Mouse (Mus musculus) midbrain, embryonic 13.5 days (tissue): Measurements from ENCODE around the gene Lpp. TPM values are rescaled to one million over a fixed set of nuclear protein-coding genes. Genes with fewer than 3 reads are reported as not detected.

ENCODE experiments used
- ATAC-seq: fragments of 200-750 bp; cut with Nextera tagmentation; 2 replicates; pipeline ENCODE4 v1.8.0; 2017; ENCODE audit warnings: mild to moderate bottlenecking, moderate TSS enrichment, moderate library complexity
- H3K27ac ChIP-seq: fragments of 300-500 bp; sonication (generic); 2 replicates; pipeline ENCODE4 v1.5.1; 2015; ENCODE audit warnings: inconsistent platforms, mild to moderate bottlenecking, moderate library complexity
- H3K27me3 ChIP-seq: fragments of 300-500 bp; sonication (generic); 2 replicates; pipeline ENCODE4 v1.6.1; 2015; ENCODE audit warnings: mild to moderate bottlenecking, inconsistent platforms
- H3K36me3 ChIP-seq: fragments of 300-500 bp; sonication (generic); 2 replicates; pipeline ENCODE4 v1.6.1; 2015; ENCODE audit warnings: mild to moderate bottlenecking, inconsistent platforms
- H3K4me1 ChIP-seq: fragments of 300-500 bp; sonication (generic); replicated peaks from 2 replicates; pipeline ENCODE4 v1.6.1; 2015; ENCODE audit warnings: inconsistent platforms
- H3K4me2 ChIP-seq: fragments of 300-500 bp; sonication (generic); replicated peaks from 2 replicates; pipeline ENCODE4 v1.6.1; 2015; ENCODE audit warnings: moderate library complexity, mild to moderate bottlenecking, inconsistent platforms
- H3K4me3 ChIP-seq: fragments of 300-500 bp; sonication (generic); replicated peaks from 2 replicates; pipeline ENCODE4 v1.5.1; 2015; ENCODE audit warnings: mild to moderate bottlenecking, inconsistent platforms
- H3K9ac ChIP-seq: fragments of 300-500 bp; sonication (generic); replicated peaks from 2 replicates; pipeline ENCODE4 v1.6.1; 2015; ENCODE audit warnings: mild to moderate bottlenecking, inconsistent platforms
- H3K9me3 ChIP-seq: fragments of 300-500 bp; sonication (generic); 2 replicates; pipeline ENCODE4 v1.6.1; 2016; ENCODE audit warnings: mild to moderate bottlenecking, inconsistent platforms
- WGBS: fragments of 180-500 bp; shearing (Covaris S2); methylation state at CpG from one replicate; pipeline ENCODE4 v1.1.7; 2015; 5-methylcytosine and 5-hydroxymethylcytosine counted together
- polyA plus RNA-seq: library from polyadenylated mRNA; unstranded; fragments of >200 nt; fragmentation: Nextera tagmentation; extraction: Ambion mirVana; gene quantifications from 2 replicates; pipeline ENCODE4 v1.2.1, GENCODE M21; 2015

The Lpp gene
- polyA plus RNA-seq, 1 experiment from 2014 or later, result 9.0 TPM

DNA sequence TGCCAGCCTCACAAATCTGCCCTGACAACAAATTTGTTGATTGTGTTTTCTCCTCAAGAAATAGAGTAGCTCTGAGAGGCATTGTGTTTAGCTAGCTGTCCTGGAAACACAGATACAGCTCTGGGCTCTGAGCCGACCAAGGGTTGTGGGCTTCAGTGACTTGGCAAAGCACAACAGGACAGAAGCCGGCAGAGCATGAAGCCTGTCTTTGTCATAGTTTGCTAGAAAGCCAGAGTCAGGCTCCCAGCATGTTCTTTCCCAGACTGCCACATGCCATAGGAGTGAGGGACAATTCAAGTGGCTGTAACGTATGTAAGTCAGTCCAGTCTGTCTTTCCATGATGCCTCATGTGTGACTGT is 521.1 kb downstream of the Lpp start:
- H3K36me3 ChIP-seq, result no peaks in the 10 kb centered on the region
- no peak overlapping the region for H3K4me3 ChIP-seq
- 35% methylated on average over 3 of the region's 3 CpGs for WGBS
- H3K27me3 ChIP-seq, result no peaks in the 10 kb centered on the region
- peak; percentile 66; the same call in 1 of the 2 replicates for ATAC-seq
- no peak overlapping the region for H3K4me2 ChIP-seq
- no peaks in the 10 kb centered on the region for H3K9me3 ChIP-seq
- no peak overlapping the region for H3K27ac ChIP-seq
- no peaks in the 10 kb centered on the region for H3K4me1 ChIP-seq
- H3K9ac ChIP-seq, result no peak overlapping the region

DNA sequence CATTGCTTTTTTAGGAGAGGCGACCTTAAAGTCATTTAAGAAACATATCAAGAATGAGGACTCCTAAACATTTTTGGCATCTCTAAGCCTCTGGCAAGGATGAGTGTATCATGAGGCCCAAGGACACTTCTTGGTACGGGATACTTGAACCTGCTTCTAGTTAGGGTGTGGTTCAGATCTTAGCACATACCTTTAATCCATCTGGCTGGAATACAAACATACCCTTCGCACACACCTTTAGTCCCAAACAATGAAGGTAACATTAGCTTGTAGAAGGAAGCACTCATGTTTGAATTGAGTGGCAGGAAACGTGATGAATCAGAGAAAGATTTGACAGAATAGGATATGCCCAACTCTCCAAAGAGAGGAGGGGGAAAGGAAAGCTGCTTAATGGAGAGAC is 522.2 kb downstream of the Lpp start:
- H3K9ac ChIP-seq, result no peak overlapping the region
- no peak for ATAC-seq

DNA sequence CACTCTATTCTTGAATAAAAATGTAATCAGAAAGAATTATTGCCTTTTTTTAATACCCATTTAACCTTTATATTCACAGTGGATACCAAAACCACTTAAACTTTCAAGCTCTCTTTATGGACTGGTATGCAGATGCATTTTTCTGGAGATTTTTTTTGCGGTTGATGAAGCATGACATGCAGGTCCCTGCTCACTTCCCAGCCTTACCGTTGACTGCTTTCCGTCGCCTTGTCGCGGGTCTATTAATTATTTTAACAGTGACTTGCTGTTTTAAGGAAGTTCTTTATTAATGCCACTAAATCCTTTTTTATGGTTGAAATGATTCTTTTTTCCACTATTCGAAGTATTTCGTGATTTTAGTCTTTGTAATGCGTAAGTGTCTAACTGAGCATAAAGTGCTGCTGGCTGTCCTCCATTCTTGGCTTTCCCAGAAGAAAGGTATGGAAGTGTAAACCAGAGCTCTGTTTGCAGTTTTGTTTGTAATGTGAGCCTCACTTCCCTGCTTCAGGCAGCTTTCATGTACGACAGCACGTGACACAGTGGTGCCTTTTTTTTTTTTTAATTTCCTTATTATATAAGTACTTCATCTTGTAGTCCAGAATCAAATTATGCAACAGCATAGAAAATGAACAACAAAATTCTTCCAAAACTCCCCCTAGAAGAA is 526.2 kb downstream of the Lpp start:
- ATAC-seq, result no peak
- WGBS, result 21% methylated on average over 11 of the region's 11 CpGs
- Histone ChIP-seq H3K4me2 (0 out of 2 replicates have a peak overlapping the region, but pooled peaks have one; percentile 22), H3K27me3 (no peaks in the 10 kb centered on the region), H3K9ac (no peak overlapping the region), H3K36me3 (no peaks in the 10 kb centered on the region), H3K9me3 (no peaks in the 10 kb centered on the region), H3K27ac (no peak overlapping the region), H3K4me1 (no peaks in the 10 kb centered on the region), H3K4me3 (no peak overlapping the region)

More for the DNA sequence above, 522.2 kb downstream of the Lpp start:
- Histone ChIP-seq H3K27ac (no peak overlapping the region), H3K9me3 (no peaks in the 10 kb centered on the region), H3K4me2 (no peak overlapping the region), H3K4me1 (no peaks in the 10 kb centered on the region), H3K27me3 (no peaks in the 10 kb centered on the region), H3K4me3 (no peak overlapping the region), H3K36me3 (no peaks in the 10 kb centered on the region)
- 91% methylated on average over 4 of the region's 4 CpGs for WGBS

GRCm38 (mm10) chr16:24930070-24930469 is 536.8 kb downstream of the Lpp start:
- ATAC-seq, result no peak
- Histone ChIP-seq H3K4me3 (no peak overlapping the region), H3K4me1 (no peaks in the 10 kb centered on the region; the same call in 1 of the 2 replicates), H3K9me3 (no peaks in the 10 kb centered on the region), H3K9ac (no peak overlapping the region), H3K36me3 (no peaks in the 10 kb centered on the region), H3K4me2 (no peak overlapping the region), H3K27ac (no peak overlapping the region), H3K27me3 (no peaks in the 10 kb centered on the region)

GRCm38 (mm10) chr16:24930621-24931020 is 537.3 kb downstream of the Lpp start:
- Histone ChIP-seq H3K4me1 (no peaks in the 10 kb centered on the region; the same call in 1 of the 2 replicates), H3K27me3 (no peaks in the 10 kb centered on the region), H3K4me2 (no peak overlapping the region), H3K9ac (no peak overlapping the region), H3K4me3 (no peak overlapping the region), H3K36me3 (no peaks in the 10 kb centered on the region), H3K9me3 (no peaks in the 10 kb centered on the region), H3K27ac (no peak overlapping the region)
- peak; percentile 63; the same call in 1 of the 2 replicates for ATAC-seq
- WGBS, result 70% methylated on average over 5 of the region's 5 CpGs

DNA sequence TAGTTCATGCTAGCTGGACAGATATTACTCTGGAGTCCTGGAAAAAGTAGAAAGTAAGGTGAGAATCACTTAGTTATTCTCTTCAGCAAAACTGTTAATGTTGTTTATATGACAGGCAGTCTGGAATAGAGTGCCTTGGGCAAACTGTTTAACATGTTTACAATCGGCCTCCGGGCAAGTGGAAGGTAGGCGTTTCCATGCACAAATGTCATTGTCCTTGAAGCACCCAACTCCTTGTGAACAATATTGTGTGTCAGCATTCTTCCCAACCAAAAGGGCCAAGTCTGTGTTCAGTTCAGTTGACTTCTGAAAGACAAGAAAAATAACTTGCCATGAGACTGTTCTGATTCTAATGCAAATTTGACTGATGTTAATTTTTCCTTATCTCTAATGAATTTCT is 539.5 kb downstream of the Lpp start:
- WGBS, result 79% methylated on average over 3 of the region's 3 CpGs

DNA sequence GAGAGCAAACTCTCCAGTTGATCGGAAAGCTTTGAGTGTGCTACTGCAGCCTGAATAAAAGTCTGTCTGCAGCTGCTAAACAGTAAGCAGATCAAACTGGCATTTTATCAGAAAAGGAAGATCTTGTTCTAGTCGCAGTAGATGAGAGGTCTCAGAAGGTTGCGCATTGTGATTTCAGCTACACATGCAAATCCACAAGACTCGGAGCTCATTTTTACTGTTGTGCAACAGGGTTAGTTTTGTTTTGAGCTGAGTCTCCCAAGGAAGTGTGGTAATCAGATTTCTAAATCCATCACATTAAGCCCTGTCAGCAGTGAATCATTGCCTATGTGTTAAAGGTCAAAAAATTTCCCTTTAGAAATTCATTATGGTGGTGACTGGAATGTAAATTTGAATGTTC is 540.4 kb downstream of the Lpp start:
- no peaks in the 10 kb centered on the region for H3K36me3 ChIP-seq
- H3K27me3 ChIP-seq, result no peaks in the 10 kb centered on the region
- no peak overlapping the region for H3K27ac ChIP-seq
- ATAC-seq, result no peak
- 76% methylated on average over 4 of the region's 4 CpGs for WGBS
- H3K4me1 ChIP-seq, result no peaks in the 10 kb centered on the region; the same call in 1 of the 2 replicates
- no peak overlapping the region for H3K4me2 ChIP-seq
- H3K9me3 ChIP-seq, result no peaks in the 10 kb centered on the region
- H3K9ac ChIP-seq, result no peak overlapping the region
- no peak overlapping the region for H3K4me3 ChIP-seq

More for the DNA sequence above, 539.5 kb downstream of the Lpp start:
- no peaks in the 10 kb centered on the region; the same call in 1 of the 2 replicates for H3K4me1 ChIP-seq
- H3K36me3 ChIP-seq, result no peaks in the 10 kb centered on the region
- no peaks in the 10 kb centered on the region for H3K27me3 ChIP-seq
- no peaks in the 10 kb centered on the region for H3K9me3 ChIP-seq
- no peak overlapping the region for H3K4me3 ChIP-seq
- no peak for ATAC-seq
- H3K4me2 ChIP-seq, result no peak overlapping the region
- H3K27ac ChIP-seq, result no peak overlapping the region
- H3K9ac ChIP-seq, result no peak overlapping the region

DNA sequence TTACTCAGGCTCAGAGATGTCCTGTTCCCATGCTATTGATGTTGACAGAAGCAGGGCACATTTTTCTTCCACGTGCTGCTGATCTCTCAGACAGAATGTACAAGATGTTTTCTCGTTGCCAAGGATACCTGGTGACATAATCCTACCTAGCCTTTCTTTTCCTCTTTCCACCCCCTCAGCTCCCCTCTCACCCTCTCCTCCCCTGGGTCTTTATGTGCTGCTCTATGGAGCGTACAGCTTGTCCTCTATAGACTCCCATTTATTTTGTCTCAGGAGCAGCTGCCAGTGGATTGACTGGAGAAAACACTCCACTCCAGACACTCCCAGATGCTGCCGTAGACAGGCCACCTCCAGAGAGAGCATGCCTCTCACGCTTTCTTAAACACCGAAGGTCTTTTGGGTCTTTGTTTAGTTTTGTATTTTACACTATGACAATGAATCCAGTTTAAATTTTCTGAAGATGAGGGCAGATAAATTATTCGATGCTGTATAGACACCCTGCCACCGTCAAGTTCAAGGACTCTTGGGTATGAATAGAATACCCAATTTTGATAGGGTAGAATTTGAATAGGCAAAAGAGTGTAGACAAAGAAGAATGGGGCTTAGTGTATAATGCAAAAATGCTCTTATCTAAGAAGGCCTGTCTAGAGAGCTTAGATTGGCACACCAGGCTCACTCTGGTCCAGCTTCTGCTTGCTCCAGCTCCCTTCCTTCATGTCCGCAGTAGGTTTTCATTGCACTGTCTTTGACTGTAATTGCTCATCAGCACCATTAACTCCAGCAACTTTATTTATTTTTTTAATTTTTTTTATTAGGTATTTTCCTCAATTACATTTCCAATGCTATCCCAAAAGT is 548.2 kb downstream of the Lpp start:
- no peaks in the 10 kb centered on the region for H3K36me3 ChIP-seq
- no peak overlapping the region for H3K9ac ChIP-seq
- no peak overlapping the region for H3K4me3 ChIP-seq
- H3K4me2 ChIP-seq, result no peak overlapping the region
- no peaks in the 10 kb centered on the region for H3K9me3 ChIP-seq
- WGBS, result 18% methylated on average over 9 of the region's 9 CpGs
- H3K27ac ChIP-seq, result no peak overlapping the region
- no peaks in the 10 kb centered on the region for H3K27me3 ChIP-seq
- peaks cover 19% of the 10 kb centered on the region for H3K4me1 ChIP-seq
- peak; percentile 88 for ATAC-seq

- 31% methylated on average over 6 of the region's 6 CpGs for WGBS
- no peaks in the 10 kb centered on the region for H3K9me3 ChIP-seq
- H3K4me2 ChIP-seq, result no peak overlapping the region
- no peak overlapping the region for H3K27ac ChIP-seq
- ATAC-seq, result no peak
- H3K27me3 ChIP-seq, result no peaks in the 10 kb centered on the region
- no peak overlapping the region for H3K4me3 ChIP-seq
- peaks cover 19% of the 10 kb centered on the region for H3K4me1 ChIP-seq
- H3K9ac ChIP-seq, result no peak overlapping the region; the same call in 1 of the 2 replicates
- H3K36me3 ChIP-seq, result no peaks in the 10 kb centered on the region
Observed at GRCm38 (mm10) chr16:24943486-24944261, 550.4 kb downstream of the Lpp start.

DNA sequence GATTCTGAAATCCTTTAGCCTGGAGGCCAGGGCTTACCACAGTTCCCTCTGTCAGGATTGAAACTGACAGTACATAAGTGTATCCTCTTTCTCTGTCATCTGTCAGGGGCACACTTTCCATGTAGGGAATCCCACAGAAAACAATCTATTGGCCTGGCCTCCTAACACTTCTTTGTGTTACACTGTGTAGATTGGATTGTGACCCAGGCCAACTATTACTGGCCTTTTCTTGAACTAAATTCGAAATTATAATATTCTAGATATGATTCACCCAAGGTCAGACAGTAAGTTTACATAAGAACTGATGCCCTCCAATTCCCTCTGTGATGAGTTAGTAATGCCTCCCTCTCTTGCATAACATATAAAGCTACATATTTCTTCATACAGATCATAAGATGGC is 553.0 kb downstream of the Lpp start:
- Histone ChIP-seq H3K4me1 (peaks cover 18% of the 10 kb centered on the region), H3K9me3 (no peaks in the 10 kb centered on the region), H3K4me2 (no peak overlapping the region), H3K27ac (no peak overlapping the region), H3K4me3 (no peak overlapping the region), H3K9ac (no peak overlapping the region), H3K27me3 (no peaks in the 10 kb centered on the region), H3K36me3 (no peaks in the 10 kb centered on the region)
- WGBS, result 69% methylated on average over 1 of the region's 1 CpGs
- no peak for ATAC-seq

DNA sequence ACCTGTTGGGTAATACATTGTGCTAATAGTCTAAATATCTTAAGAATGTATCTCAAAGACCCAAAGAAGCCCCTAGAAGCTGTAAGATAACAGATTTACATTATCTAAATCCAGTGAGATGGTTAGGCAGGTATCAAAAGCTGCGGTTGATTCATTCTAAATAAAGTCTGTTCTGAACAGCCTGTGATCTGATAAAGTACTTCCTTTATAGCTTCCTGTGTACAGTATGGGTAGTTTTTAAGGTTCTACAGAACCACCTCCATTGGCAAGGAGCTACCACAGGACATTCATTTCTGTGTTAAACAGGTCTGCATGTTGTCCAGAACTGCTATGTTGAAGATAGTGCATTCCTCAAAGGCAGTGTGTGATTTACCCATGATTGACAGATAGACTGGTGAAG is 554.2 kb downstream of the Lpp start:
- ATAC-seq, result no peak
- no peak overlapping the region for H3K4me3 ChIP-seq
- H3K27ac ChIP-seq, result no peak overlapping the region
- H3K4me2 ChIP-seq, result no peak overlapping the region
- 89% methylated on average over 1 of the region's 1 CpGs for WGBS
- H3K36me3 ChIP-seq, result no peaks in the 10 kb centered on the region
- no peak overlapping the region for H3K9ac ChIP-seq
- no peaks in the 10 kb centered on the region for H3K27me3 ChIP-seq
- no peaks in the 10 kb centered on the region for H3K9me3 ChIP-seq
- peaks cover 15% of the 10 kb centered on the region for H3K4me1 ChIP-seq
